Mouse (Mus musculus) brain, embryonic 14.5 days (tissue): Measurements from ENCODE around the gene Gm48552. TPM values are rescaled to one million over a fixed set of nuclear protein-coding genes. Genes with fewer than 3 reads are reported as not detected.

ENCODE experiments used
- DNase-seq: peaks from one replicate; pipeline ENCODE4 v3.0.0-alpha.2; 2011; ENCODE audit warnings: low read depth
- CTCF ChIP-seq: fragments of 200-500 bp; IDR thresholded peaks from 2 replicates; pipeline ENCODE4 v1.5.1; 2012; ENCODE audit warnings: inconsistent platforms, mild to moderate bottlenecking, moderate library complexity, borderline replicate concordance; ENCODE audit not compliant: insufficient read depth, insufficient read length; ENCODE audit errors: extremely low read depth
- POLR2A ChIP-seq: fragments of 200-500 bp; IDR thresholded peaks from 2 replicates; pipeline ENCODE4 v1.6.1; 2012; ENCODE audit warnings: mild to moderate bottlenecking, inconsistent platforms, borderline replicate concordance; ENCODE audit not compliant: poor library complexity, insufficient read depth, insufficient read length, severe bottlenecking; ENCODE audit errors: extremely low read depth
- polyA plus RNA-seq: library from polyadenylated mRNA; depleted of rRNA; stranded (reverse); fragments of >200 nt; gene quantifications from 2 replicates; pipeline ENCODE4 v1.2.3, GENCODE M21; 2012; rRNA removed

The Gm48552 gene
- polyA plus RNA-seq, 1 experiment: 8.7 TPM

DNA sequence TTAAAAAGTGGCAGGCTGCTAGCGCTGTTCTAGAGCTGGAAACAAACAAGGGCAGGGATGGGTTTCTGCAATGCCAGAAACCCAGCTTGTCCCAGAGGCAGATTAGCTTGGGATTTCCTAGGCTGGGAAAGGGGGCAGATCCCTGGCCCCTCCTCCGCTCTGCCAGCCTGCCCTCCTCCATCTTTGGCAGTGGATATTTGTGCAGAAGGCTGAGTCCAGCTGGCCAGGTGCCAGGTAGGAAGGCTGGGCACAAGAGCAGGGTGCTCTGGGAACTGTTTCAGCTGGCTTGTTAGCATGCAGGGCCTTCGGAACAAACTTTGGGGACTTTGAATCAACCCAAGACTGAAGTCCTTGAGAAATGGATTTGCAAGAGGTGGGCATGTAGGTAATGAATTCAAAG, 46.6 kb downstream of the Gm48552 start:
- TF ChIP-seq POLR2A (no peak), CTCF (no peak)
- DNase-seq: peak; percentile 94

Other genes with a start within 250 kb of the Gm48552 start
- gene Pias4, start 221.1 kb upstream of the Gm48552 start, polyA plus RNA-seq: 38.4 and 47.8 TPM in 2 replicates
- gene Eef2, start 212.4 kb upstream of the Gm48552 start, polyA plus RNA-seq: 1,504 and 1,952 TPM in 2 replicates
- 82.3 and 88.4 TPM in 2 replicates for gene Dapk3, start 206.0 kb upstream of the Gm48552 start, polyA plus RNA-seq
- not detected in 2 replicates for gene 4930442H23Rik, start 205.2 kb upstream of the Gm48552 start, polyA plus RNA-seq
- gene Nmrk2, start 187.0 kb upstream of the Gm48552 start, polyA plus RNA-seq: 0.18 and 0.21 TPM in 2 replicates
- 134 and 169 TPM in 2 replicates for gene Atcay, start 158.2 kb upstream of the Gm48552 start, polyA plus RNA-seq
- 59.8 and 63.6 TPM in 2 replicates for gene Zfr2, start 155.8 kb upstream of the Gm48552 start, polyA plus RNA-seq
- gene Matk, start 136.1 kb upstream of the Gm48552 start, polyA plus RNA-seq: 30.6 and 31.9 TPM in 2 replicates
- gene Mrpl54, start 122.1 kb upstream of the Gm48552 start, polyA plus RNA-seq: 67.0 and 72.1 TPM in 2 replicates
- 45.2 and 47.0 TPM in 2 replicates for gene Apba3, start 122.0 kb upstream of the Gm48552 start, polyA plus RNA-seq
- 4.6 and 4.9 TPM in 2 replicates for gene Tjp3, start 97.4 kb upstream of the Gm48552 start, polyA plus RNA-seq
- gene Pip5k1c, start 96.0 kb upstream of the Gm48552 start, polyA plus RNA-seq: 267 and 268 TPM in 2 replicates
- 41.4 and 44.3 TPM in 2 replicates for gene Cactin, start 67.9 kb upstream of the Gm48552 start, polyA plus RNA-seq
- gene Tbxa2r, start 60.3 kb upstream of the Gm48552 start, polyA plus RNA-seq: 5.0 and 5.3 TPM in 2 replicates
- gene Gipc3, start 45.7 kb upstream of the Gm48552 start, polyA plus RNA-seq: 0.05 and 0.16 TPM in 2 replicates
- 49.5 and 63.8 TPM in 2 replicates for gene Hmg20b, start 38.5 kb upstream of the Gm48552 start, polyA plus RNA-seq
- 13.1 and 15.6 TPM in 2 replicates for gene Mfsd12, start 31.5 kb upstream of the Gm48552 start, polyA plus RNA-seq
- 0.19 and 0.25 TPM in 2 replicates for gene 4930404N11Rik, start 23.2 kb upstream of the Gm48552 start, polyA plus RNA-seq
- gene Fzr1, start 10.5 kb upstream of the Gm48552 start, polyA plus RNA-seq: 154 and 184 TPM in 2 replicates
- gene Dohh, start 4.6 kb upstream of the Gm48552 start, polyA plus RNA-seq: 64.0 and 67.4 TPM in 2 replicates
- gene Gm48551, start 4.5 kb upstream of the Gm48552 start, polyA plus RNA-seq: 6.8 and 9.6 TPM in 2 replicates
- gene Smim24, start 4.0 kb downstream of the Gm48552 start, polyA plus RNA-seq: 3.0 and 4.2 TPM in 2 replicates
- gene Nfic, start 66.6 kb downstream of the Gm48552 start, polyA plus RNA-seq: 9.2 and 16.7 TPM in 2 replicates
- 396 and 427 TPM in 2 replicates for gene Celf5, start 93.7 kb downstream of the Gm48552 start, polyA plus RNA-seq
- gene Ncln, start 107.4 kb downstream of the Gm48552 start, polyA plus RNA-seq: 152 and 206 TPM in 2 replicates
- gene S1pr4, start 111.1 kb downstream of the Gm48552 start, polyA plus RNA-seq: 0.54 and 0.59 TPM in 2 replicates
- 0.95 and 1.1 TPM in 2 replicates for gene Gna15, start 135.2 kb downstream of the Gm48552 start, polyA plus RNA-seq
- 110 and 115 TPM in 2 replicates for gene Gna11, start 156.2 kb downstream of the Gm48552 start, polyA plus RNA-seq
- 568 and 696 TPM in 2 replicates for gene Aes, start 170.5 kb downstream of the Gm48552 start, polyA plus RNA-seq
- 82.1 and 123 TPM in 2 replicates for gene Tle2, start 185.6 kb downstream of the Gm48552 start, polyA plus RNA-seq
- gene Tle6, start 212.1 kb downstream of the Gm48552 start, polyA plus RNA-seq: 5.3 and 8.2 TPM in 2 replicates
- 5.5 and 6.7 TPM in 2 replicates for gene BC025920, start 217.3 kb downstream of the Gm48552 start, polyA plus RNA-seq
- 75.9 and 83.4 TPM in 2 replicates for gene Sirt6, start 238.8 kb downstream of the Gm48552 start, polyA plus RNA-seq
- 74.1 and 85.9 TPM in 2 replicates for gene Ankrd24, start 239.5 kb downstream of the Gm48552 start, polyA plus RNA-seq